Mouse (Mus musculus): ENCODE measurements around the gene Scd1. TPM values are rescaled to one million over a fixed set of nuclear protein-coding genes. Genes with fewer than 3 reads are reported as not detected.
"Not testable (repeated sequence)": the region's sequence is repeated elsewhere in the genome, so short reads cannot be mapped to it uniquely, and the experiment has no call there.

Gene Scd1
- total RNA-seq, 1 experiment from 2014 or later = 262 TPM

DNA sequence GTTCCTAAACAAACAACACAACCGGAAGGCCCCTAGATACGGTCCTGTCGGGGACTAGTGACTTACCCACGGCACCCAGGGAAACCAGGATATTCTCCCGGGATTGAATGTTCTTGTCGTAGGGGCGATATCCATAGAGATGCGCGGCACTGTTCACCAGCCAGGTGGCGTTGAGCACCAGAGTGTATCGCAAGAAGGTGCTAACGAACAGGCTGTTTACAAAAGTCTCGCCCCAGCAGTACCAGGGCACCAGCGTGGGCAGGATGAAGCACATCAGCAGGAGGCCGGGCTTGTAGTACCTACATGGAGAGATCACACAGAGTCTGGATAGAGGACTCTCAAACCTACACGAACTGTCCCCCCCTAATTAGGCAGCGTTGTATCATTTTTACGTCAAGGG lies 7.6 kb downstream of the Scd1 start:
- DNase-seq = no peak

DNA sequence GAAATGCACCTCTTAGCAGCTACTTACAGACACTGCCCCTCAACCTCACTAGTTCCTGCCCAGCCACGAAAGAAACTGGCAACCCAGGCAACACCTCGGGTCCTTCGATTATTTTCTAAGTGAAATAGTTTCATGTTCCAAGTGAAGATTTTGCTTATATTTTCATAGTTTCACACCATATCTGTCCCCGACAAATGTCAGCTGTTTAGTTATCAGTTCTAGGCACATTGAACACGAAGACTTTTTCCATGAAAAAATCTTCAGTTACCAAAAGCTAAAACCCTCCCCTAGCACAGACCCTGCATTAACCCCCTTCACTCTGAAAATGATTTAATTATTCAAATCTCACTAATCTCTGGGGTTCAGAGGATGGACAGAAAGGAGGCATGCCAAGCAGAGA lies 10.9 kb downstream of the Scd1 start:
- DNase-seq = no peak

DNA sequence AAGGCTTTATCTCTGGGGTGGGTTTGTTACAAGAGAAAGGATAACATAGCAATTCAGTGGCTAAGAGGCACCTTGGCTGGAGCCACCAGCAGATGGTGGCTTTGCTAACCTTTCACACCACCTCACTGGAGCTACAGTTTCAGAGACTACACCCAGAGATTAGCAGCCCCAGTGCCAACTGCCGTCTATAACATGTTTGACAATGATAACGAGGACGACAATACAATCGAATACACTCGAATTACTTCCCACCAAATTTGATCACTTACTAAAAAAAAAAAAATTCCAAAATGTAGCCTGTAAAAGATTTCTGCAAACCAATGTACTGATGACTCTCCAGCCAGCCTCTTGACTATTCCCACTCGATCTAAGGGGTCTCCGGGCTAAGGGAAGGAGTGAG lies 12.7 kb downstream of the Scd1 start:
- no peak for DNase-seq

DNA sequence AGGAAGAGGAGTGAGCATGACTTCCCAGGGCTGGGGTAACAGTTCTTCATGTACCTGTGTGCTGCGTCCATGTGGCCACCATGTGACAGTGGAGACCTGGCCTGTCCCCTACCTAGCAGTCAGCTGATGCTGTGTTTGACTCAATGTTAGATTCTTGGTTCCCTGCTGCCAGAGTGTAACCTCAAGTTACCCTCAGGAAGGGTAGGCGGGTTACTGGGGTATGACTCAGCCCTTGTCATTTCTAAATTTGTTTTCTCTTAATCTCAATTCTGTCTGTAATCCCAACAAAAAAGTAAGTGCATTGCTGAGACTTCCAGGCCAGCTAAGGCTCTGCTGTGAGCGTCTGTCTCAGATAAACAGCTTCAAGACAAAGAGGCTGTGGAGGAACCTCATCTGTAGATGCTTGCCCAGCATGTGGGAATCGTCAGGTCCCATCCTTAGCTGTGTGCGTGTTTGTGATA lies 13.7 kb downstream of the Scd1 start:
- no peak for DNase-seq

- no peak for DNase-seq
Observed at GRCm38 (mm10) chr19:44392339-44393009, 15.2 kb downstream of the Scd1 start.

GRCm38 (mm10) chr19:44391856-44392255 lies 15.8 kb downstream of the Scd1 start:
- DNase-seq = no peak

DNA sequence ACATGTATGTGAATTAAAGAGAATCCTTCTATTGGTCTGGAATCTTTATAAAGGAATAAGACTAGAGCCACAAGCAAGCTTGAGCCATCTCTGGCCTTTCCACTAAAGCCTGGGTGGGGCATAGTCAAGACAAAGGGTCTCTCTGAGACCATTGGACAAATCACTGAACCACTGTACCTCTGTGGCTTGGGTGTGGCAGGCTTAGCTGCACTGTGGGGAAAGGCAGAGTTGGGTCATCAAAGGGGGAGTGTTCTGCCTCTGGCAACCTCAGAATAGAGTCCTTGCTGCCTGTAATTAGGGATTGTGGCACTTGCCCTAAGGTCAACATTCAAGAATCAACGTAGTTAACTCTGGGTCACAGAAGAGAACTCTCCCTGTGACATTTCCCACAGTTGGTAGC lies 18.2 kb downstream of the Scd1 start:
- DNase-seq = peak; percentile 58

GRCm38 (mm10) chr19:44388475-44389428 lies 18.9 kb downstream of the Scd1 start:
- DNase-seq = peak; percentile 98

DNA sequence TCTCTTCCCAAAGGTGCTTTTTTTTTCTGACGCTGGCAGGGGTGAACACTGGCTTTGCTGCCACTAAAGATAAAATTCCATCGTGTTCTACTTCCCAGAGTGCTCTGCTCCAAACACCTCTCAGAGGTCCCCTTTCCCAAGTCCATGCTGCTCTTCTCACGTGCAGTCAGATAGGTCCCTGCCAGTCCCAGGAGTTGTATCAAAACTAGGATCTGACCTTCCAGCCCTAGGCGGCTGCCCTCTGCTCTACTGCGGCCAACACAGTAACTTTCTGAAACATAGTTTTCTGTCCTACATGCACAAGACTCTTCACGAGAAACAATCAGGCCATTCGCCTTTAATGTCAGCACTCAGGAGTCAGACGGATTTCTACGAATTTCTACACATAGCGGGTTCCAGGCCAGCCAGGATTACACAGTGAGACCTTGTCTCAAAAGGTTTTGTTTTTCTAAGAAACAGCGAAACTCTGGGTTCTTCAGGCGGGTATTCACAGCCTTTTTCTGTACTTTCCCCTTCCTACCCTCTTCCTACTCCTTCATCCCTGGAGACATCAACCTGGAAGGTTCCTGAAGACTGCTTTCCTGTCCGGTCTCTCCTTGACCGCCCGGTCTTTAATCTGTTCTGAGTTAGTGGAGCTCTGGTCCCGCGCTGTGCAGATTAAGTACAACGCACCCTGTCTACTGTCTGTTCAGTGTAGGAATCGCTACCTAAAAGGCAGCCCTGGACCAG lies 19.8 kb downstream of the Scd1 start:
- DNase-seq = peak; percentile 45

GRCm38 (mm10) chr19:44387089-44387671 lies 20.5 kb downstream of the Scd1 start:
- no peak for DNase-seq

DNA sequence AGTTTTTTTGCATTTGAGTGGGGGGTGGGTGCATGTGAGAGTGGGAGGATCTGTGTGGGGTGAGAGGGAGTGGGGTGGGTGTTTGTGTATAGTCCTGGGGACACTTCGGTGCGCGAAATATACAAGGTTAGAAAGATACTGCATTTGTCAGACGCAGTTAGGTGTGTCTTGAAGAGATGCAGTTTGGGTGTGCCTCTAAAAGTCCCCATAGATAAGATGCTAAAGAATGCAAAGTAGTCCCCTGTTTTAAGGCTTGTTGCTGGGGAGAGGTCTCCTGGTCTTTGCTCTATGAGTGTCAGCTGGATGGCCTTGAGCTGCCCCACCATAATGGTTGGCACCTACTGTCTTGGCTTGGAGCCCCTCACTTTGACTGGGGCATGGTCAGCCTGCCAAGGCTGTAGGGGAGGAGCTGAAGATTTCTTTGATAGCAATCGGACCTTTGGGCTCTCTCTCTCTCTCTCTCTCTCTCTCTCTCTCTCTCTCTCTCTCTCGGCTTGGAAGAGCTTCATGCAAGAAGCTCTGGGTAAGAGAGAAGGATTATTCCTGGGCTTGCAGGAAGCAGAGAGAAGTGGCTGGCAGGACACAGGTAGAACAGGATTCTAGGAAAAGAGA lies 21.7 kb downstream of the Scd1 start:
- peak; percentile 39 for DNase-seq

GRCm38 (mm10) chr19:44382682-44383321 lies 24.9 kb downstream of the Scd1 start:
- DNase-seq = peak; percentile 43

GRCm38 (mm10) chr19:44380065-44380464 lies 27.6 kb downstream of the Scd1 start:
- DNase-seq = no peak

- DNase-seq = no peak
Observed at GRCm38 (mm10) chr19:44379090-44379489, 28.6 kb downstream of the Scd1 start.

DNA sequence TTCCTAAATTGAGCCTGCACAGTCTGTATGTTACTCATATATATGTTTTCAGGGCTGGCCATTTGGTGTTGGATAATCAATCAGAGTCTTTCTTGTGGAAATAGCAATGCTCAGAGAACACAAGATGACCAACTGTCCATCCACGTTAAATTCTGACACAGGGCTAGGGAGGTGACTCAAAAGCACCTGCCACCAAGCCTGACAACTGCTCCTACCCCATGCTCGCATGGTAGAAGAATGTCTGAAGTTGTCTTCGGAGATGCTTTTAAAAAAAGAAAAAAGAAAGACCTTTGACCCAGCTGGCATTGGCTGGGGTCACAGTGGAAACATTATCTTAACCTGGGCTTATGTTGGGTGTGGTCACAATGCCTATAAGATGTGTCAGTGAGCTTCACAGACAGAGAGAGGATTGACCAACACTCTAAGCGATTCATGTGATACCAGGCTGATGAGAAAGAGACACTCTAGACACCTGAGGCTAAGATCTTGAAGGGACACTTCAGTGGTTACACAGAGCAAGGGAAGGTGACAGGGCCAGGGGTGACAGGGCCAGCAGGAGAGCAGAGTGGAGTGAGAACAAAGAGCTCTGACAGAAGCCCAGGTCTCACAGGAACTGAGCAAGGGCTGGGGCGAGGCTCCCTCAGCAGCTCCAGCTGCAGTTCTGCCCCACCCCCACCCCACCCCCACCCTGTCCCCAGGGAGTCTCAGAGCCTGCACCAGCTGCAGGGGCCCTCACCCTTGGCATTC lies 29.9 kb downstream of the Scd1 start:
- no peak for DNase-seq

DNA sequence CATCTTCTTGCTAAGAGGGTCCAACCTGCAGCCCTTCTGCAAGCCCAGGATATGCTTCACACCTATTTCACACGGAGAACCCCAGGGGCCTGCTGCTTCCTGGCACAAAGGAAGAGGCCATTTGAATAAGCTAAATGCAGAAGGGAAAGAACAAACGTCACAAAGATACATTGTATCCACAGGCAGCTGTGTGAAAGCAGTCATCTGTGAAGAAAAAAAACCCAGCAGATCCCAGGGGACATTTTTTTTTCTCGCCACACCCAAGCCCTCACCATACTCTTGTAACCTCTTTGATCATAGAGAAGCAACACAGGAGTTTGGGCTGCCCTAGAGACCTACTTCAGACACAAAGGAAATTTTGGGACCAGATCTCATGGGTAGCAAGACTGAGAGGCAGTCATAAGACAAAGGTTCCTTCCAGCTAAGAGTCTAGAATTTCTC lies 31.1 kb downstream of the Scd1 start:
- no peak for DNase-seq

DNA sequence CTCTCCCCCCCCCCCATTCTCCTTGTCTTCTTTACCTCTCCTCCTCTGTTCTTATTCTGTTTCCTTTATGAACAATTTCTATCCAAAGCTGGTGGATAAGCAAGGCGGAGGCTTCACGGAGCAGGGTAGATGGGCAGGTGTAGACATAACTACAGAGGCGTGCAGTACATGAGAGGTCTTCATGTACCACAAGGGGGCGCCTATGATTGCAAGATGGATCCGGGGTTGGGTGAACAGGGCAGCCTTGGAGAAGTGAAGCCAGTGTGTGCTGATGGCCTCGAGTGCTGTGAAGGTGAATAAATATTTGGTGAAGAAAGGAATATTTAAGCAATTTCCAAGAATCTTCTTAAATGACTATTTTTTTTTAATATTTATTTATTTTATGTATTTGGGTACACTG lies 34.7 kb downstream of the Scd1 start:
- DNase-seq = peak; percentile 92

GRCm38 (mm10) chr19:44370231-44370630 lies 37.4 kb downstream of the Scd1 start:
- DNase-seq = no peak

DNA sequence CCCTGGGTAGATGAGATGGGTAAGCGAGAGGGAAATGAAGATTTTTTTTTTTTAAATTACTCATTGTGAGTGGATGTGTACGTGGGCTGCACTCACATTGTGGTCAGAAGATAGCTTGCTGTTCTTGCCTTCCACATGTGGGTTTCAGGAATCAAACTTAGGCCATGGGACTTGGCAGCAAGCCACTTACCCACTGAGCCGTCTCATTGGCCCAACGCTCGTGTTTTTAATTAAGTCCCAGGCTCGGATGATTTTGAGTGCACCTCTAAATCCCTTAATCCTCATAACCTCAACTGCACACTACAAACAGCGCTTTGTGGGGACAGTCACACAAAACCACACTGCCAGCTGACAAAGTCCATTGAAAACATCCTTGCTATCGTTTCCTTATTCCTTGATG lies 38.3 kb downstream of the Scd1 start:
- DNase-seq = no peak

GRCm38 (mm10) chr19:44367076-44367475 lies 40.6 kb downstream of the Scd1 start:
- not testable (repeated sequence) for DNase-seq

DNA sequence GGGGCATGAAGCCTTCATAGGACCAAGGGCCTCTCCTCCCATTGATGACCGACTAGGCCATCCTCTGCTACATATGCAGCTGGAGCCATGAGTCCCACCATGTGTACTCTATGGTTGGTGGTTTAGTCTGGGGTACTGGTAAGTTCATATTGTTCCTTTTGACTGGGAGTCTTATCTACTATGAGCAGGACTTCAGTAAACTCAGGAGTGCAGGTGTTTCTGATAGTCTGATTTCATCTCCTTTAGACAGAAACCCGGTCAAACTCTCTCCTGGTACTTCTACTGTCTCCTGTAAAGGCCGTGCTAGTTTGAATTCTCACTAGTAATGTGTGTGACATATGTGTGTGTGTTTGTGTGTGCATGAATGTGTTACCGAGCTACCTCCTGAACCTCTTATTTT lies 41.9 kb downstream of the Scd1 start:
- DNase-seq = no peak

Data from adrenal gland, postnatal 14 days (tissue).